Mouse (Mus musculus) C2C12 (cell line): Measurements from ENCODE around the gene Msl3l2. TPM values are rescaled to one million over a fixed set of nuclear protein-coding genes. Genes with fewer than 3 reads are reported as not detected.

ENCODE experiments used
- H3K27me3 ChIP-seq: one replicate; pipeline ENCODE4 v1.6.1; 2011; ENCODE audit not compliant: control insufficient read depth, insufficient read depth, insufficient read length
- H3K36me3 ChIP-seq: one replicate; pipeline ENCODE4 v1.6.1; 2011; ENCODE audit not compliant: control insufficient read depth, insufficient read depth
- H3K4me3 ChIP-seq: one replicate; pipeline ENCODE4 v1.5.1; 2011; ENCODE audit warnings: mild to moderate bottlenecking, control low read depth; ENCODE audit not compliant: poor library complexity, insufficient read depth, severe bottlenecking
- H3K79me2 ChIP-seq: one replicate; pipeline ENCODE4 v1.6.1; 2011; ENCODE audit not compliant: control insufficient read depth, insufficient read depth
- H3K79me3 ChIP-seq: one replicate; pipeline ENCODE4 v1.6.1; 2011; ENCODE audit warnings: low read depth, control low read depth
- H3ac ChIP-seq: one replicate; pipeline ENCODE3; 2011; ENCODE audit warnings: low read depth; ENCODE audit not compliant: control insufficient read depth, insufficient read length
- CEBPB ChIP-seq: IDR thresholded peaks from one replicate; pipeline ENCODE4 v1.6.1; 2011; ENCODE audit warnings: low read depth, mild to moderate bottlenecking, control low read depth, moderate library complexity
- CTCF ChIP-seq: IDR thresholded peaks from one replicate; pipeline ENCODE4 v1.5.1; 2011; ENCODE audit not compliant: control insufficient read depth, insufficient read depth, insufficient read length
- FOSL1 ChIP-seq: IDR thresholded peaks from one replicate; pipeline ENCODE4 v1.8.0; 2011; ENCODE audit warnings: mild to moderate bottlenecking, low read length; ENCODE audit not compliant: poor library complexity, insufficient read depth, severe bottlenecking
- MAX ChIP-seq: IDR thresholded peaks from one replicate; pipeline ENCODE4 v1.6.1; 2011; ENCODE audit warnings: mild to moderate bottlenecking, control low read depth
- MYOD1 ChIP-seq: IDR thresholded peaks from one replicate; pipeline ENCODE4 v1.6.1; 2011; ENCODE audit warnings: low read depth; ENCODE audit not compliant: control insufficient read depth, insufficient read length
- MYOG ChIP-seq: IDR thresholded peaks from one replicate; pipeline ENCODE4 v1.6.1; 2011; ENCODE audit not compliant: control insufficient read depth, insufficient read length; ENCODE audit errors: extremely low read depth
- USF1 ChIP-seq: IDR thresholded peaks from one replicate; pipeline ENCODE4 v1.6.1; 2011; ENCODE audit warnings: low read depth, mild to moderate bottlenecking, control low read depth, moderate library complexity
- polyA plus RNA-seq: library from polyadenylated mRNA; unstranded; fragments of >200 nt; fragmentation: generic; extraction: Trizol; gene quantifications from one replicate; pipeline ENCODE4 v1.2.1, GENCODE M21; 2012; ENCODE audit warnings: missing spikeins

Gene Msl3l2
- polyA plus RNA-seq, 1 experiment, result 1.0 TPM

DNA sequence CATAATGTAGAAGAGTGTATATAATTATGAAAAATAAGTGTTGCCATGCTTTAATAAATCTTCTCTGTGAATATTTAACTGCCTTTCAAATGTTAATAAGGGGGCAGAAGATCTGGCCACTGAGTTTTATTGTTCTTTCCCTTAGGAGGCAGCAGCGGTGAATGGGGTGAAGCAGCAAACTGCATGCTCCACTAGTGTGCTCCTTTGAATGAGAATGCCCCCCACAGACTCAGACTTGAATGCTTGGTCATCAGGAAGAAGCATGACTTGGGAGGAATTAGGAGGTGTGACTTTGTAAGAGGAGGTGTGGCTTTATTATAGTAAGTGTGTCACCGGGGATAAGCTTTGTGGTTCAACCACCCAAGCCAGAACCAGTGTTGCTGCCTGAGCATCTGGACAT lies 52.0 kb downstream of the Msl3l2 start:
- no peak overlapping the region for H3ac ChIP-seq
- no peaks in the 10 kb centered on the region for H3K36me3 ChIP-seq
- TF ChIP-seq CTCF (no peak), MYOD1 (no peak), MYOG (no peak), USF1 (no peak), FOSL1 (no peak), CEBPB (no peak), MAX (no peak)
- no peaks in the 10 kb centered on the region for H3K79me2 ChIP-seq
- no peaks in the 10 kb centered on the region for H3K79me3 ChIP-seq
- no peaks in the 10 kb centered on the region for H3K27me3 ChIP-seq
- H3K4me3 ChIP-seq, result no peak overlapping the region

DNA sequence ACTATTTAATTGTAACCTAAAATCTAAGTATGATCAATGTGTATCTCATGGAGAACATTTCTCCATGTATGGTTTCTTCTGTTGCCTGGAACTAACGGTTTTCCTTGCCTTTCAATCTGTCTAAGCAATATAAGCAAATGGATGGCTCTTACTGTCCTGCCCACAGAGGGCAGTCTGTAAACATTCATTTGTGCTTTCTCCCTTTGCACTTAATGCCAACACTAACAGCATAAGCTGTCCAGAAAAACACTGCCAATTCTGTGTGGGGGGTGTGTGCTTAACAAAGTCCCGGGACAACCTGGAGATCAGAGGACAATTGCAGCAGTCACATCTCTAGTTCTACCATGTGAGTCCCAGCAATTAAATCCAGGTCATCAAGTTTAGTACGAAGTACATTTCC lies 57.7 kb downstream of the Msl3l2 start:
- no peaks in the 10 kb centered on the region for H3K36me3 ChIP-seq
- H3K4me3 ChIP-seq, result no peak overlapping the region
- no peak overlapping the region for H3ac ChIP-seq
- H3K79me3 ChIP-seq, result no peaks in the 10 kb centered on the region
- no peaks in the 10 kb centered on the region for H3K27me3 ChIP-seq
- TF ChIP-seq MYOG (no peak), CEBPB (no peak), MAX (no peak)
- H3K79me2 ChIP-seq, result no peaks in the 10 kb centered on the region

DNA sequence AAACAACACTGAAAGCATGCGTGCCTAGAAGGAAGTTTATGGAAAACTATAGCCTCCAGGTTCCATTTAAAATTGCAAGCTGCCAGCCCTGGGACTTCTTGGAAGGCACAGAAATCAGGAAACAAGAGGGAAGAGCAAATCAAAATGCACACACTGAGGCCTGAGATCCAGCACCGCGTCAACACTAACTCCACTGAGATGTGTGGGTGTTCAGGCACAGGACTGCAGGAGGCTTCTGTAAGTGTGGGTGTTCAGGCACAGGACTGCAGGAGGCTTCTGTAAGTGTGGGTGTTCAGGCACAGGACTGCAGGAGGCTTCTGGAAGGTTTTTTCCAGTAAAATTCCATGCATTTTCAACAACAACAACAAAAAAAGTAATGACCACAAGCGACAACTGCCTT lies 59.0 kb downstream of the Msl3l2 start:
- TF ChIP-seq FOSL1, result no peak
- no peak for TF ChIP-seq CTCF
- no peak for TF ChIP-seq CEBPB
- no peak for TF ChIP-seq MYOD1
- no peak for TF ChIP-seq MAX
- no peak for TF ChIP-seq MYOG
- TF ChIP-seq USF1, result no peak
- H3K79me2 ChIP-seq, result no peaks in the 10 kb centered on the region
- H3K79me3 ChIP-seq, result no peaks in the 10 kb centered on the region
- H3K36me3 ChIP-seq, result peaks cover 4% of the 10 kb centered on the region
- H3ac ChIP-seq, result no peak overlapping the region
- H3K27me3 ChIP-seq, result no peaks in the 10 kb centered on the region
- H3K4me3 ChIP-seq, result no peak overlapping the region

Other genes with a start within 250 kb of the Msl3l2 start
- gene Tbc1d32, start 121.8 kb downstream of the Msl3l2 start, polyA plus RNA-seq, result 0.71 TPM